Mouse (Mus musculus) cortical plate, adult 2 months (tissue): Measurements from ENCODE around the gene Tanc2. TPM values are rescaled to one million over a fixed set of nuclear protein-coding genes. Genes with fewer than 3 reads are reported as not detected.
A peak's percentile ranks its signal among the peaks of the same experiment; 100 is the strongest.

Experiments
- H3K27ac ChIP-seq: fragments of 200-500 bp; 2 replicates; pipeline ENCODE4 v1.5.1; 2012; ENCODE audit warnings: low read length, control low read depth, inconsistent platforms; ENCODE audit not compliant: insufficient read depth
- H3K4me1 ChIP-seq: fragments of 200-500 bp; 2 replicates; pipeline ENCODE4 v1.6.1; 2011; ENCODE audit warnings: low read length; ENCODE audit not compliant: control insufficient read depth, insufficient read depth
- H3K4me3 ChIP-seq: fragments of 200-500 bp; 2 replicates; pipeline ENCODE4 v1.5.1; 2011; ENCODE audit warnings: mild to moderate bottlenecking, low read length, control low read depth; ENCODE audit not compliant: insufficient read depth
- CTCF ChIP-seq: fragments of 200-500 bp; IDR thresholded peaks from 2 replicates; pipeline ENCODE4 v1.5.1; 2011; ENCODE audit warnings: mild to moderate bottlenecking, control low read depth, low read length; ENCODE audit not compliant: insufficient read depth; ENCODE audit errors: extremely low read depth
- POLR2A ChIP-seq: fragments of 200-500 bp; IDR thresholded peaks from 2 replicates; pipeline ENCODE4 v1.6.1; 2011; ENCODE audit warnings: mild to moderate bottlenecking, low read length, control low read depth; ENCODE audit not compliant: insufficient read depth; ENCODE audit errors: extremely low read depth
- polyA plus RNA-seq: library from polyadenylated mRNA; depleted of rRNA; stranded (reverse); fragments of >200 nt; gene quantifications from 2 replicates; pipeline ENCODE4 v1.2.3, GENCODE M21; 2012

Tanc2 gene
- polyA plus RNA-seq, 1 experiment: 58.5 TPM

DNA sequence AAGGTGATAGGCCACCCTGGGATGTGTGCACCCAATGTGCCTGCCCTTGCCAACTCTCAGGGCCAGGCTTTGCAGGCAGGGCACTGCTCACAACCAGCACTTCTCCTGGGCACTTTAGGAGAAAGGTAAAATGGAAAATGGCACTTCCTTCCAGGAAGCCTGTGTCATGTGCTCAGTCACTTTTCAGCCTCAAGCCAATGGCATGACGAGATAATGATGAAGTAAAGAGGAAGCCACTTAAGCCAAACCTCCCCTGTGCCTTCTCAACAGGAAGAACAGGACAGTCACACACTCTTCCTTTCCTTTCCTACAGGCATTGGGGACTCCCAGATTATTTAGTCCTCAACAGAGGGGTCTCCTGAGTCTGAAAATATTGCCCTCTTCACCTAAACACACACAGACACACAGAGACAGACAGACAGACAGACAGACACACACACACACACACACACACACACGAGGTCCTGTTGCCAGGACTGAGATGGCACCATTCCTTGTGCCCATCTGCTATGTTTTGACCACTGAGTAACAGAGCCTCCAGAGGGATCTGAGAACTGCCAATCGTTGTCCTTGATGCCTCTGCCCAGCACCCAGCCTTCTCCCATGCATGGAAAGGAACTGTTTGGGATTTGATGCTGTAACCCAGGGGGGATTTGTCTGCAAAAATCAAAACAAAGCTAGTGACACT is 330.5 kb downstream of the Tanc2 start:
- TF ChIP-seq CTCF (no peak), POLR2A (no peak)
- no peak overlapping the region for H3K4me3 ChIP-seq
- H3K4me1 ChIP-seq: no peaks in the 10 kb centered on the region
- H3K27ac ChIP-seq: no peak overlapping the region

DNA sequence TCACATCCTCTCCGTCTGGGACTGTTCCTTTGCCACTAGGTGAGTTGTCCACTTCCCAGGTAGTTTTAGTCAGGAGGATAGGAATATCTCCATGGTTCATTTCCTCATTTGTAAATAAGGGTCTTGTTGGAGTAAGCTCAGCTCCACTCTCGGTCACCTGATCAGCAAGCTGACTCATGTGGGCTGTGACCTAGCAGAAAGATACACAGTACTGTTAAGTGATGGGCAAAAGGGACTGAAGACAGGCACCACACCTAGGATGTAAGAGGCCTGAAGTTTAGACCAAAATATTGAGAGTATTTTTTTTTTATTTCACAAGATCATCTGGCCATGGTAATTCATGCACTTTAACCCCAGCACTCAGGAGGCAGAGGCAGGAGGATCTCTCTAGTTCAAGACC is 331.1 kb downstream of the Tanc2 start:
- H3K4me3 ChIP-seq: no peak overlapping the region
- H3K4me1 ChIP-seq: no peaks in the 10 kb centered on the region
- TF ChIP-seq CTCF (no peak), POLR2A (no peak)
- no peak overlapping the region for H3K27ac ChIP-seq

DNA sequence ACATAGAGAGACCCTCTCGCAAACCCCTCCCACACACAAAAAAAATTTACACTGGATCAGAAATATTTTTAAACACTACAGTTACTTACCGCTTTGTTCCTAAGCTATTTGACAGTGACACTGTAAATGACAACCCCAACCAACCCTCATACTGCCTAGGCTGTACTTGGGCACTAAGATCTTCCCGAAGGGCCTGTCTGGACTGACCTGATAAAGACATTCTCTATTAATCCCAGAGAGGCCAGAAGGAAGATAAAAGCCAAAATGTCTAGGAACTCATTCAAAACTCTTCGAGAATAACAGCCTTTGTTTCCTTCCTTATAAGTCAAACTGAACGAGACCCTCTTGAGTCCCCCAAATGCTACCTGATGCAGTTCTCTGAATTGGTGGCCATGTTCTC is 331.5 kb downstream of the Tanc2 start:
- Histone ChIP-seq H3K4me1 (no peaks in the 10 kb centered on the region), H3K4me3 (no peak overlapping the region), H3K27ac (no peak overlapping the region)
- no peak for TF ChIP-seq POLR2A
- no peak for TF ChIP-seq CTCF

DNA sequence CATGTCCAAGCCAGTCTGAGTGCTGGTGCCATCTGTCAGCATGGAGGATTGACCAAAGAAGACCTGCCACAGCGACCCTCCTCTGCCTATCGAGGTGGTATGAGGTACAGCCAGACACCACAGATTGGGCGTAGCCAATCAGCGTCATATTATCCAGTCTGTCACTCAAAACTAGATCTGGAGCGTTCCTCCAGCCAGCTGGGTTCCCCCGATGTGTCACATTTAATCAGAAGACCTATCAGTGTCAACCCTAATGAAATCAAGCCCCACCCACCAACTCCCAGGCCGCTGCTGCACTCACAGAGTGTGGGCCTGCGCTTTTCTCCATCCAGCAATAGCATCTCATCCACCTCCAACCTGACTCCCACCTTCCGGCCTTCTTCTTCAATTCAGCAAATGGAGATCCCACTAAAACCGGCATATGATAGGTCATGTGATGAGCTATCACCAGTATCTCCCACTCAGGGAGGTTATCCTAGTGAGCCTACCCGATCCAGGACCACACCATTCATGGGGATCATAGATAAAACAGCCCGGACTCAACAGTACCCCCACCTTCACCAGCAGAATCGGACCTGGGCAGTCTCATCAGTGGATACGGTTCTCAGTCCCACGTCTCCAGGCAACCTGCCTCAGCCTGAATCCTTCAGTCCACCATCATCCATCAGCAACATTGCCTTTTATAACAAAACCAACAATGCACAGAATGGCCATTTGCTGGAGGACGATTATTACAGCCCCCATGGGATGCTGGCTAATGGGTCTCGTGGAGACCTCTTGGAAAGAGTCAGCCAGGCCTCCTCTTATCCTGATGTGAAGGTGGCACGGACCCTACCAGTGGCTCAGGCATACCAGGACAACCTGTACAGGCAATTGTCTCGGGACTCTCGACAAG is 333.2 kb downstream of the Tanc2 start:
- Histone ChIP-seq H3K4me3 (no peak overlapping the region), H3K4me1 (no peaks in the 10 kb centered on the region), H3K27ac (no peak overlapping the region)
- TF ChIP-seq POLR2A: no peak
- TF ChIP-seq CTCF: no peak

DNA sequence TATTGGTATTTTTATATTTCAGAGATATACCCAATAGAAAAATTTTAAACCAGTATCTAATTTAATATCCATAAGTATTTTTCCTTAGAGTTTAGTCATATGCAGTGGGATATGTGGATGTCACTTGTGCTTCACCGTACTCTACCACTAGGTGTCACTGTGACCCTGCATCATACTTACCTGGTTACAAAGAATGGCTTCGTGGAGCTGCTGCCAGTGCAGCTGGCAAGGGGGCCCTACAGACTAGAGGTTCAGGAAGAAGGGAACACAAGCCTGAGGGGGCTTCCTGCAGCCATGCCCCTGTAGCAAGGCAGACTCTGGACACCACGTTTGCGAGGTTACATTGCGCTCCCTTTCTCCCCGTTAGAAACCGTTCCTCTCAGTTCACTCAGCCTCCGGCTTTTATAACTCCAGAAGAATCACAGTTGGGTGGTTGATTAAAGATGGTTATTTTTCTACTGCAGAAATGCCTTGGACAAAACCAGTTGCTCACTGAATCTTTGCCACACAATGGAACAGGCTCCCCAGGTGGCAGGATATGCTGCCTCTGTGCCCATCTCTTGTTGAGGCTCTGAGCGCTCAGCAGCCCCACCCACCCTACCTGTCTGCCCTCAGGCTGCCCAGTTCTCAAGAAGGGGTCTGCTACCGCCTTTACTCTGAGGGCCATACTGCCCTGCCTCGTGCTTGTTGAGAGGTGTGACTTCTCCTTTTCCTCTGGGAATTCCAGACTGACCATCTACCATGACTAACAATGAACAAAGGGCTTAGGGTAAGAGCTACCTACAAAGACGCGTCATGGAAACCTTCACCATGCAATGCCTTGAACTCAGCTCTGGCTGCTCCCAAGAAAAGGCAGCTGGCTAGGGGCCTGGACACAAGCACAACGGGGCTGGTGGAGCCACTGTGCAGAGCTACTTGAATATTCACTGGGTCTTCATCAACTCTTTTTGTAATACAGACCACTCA is 337.6 kb downstream of the Tanc2 start:
- Histone ChIP-seq H3K27ac (no peak overlapping the region), H3K4me3 (no peak overlapping the region), H3K4me1 (no peaks in the 10 kb centered on the region)
- TF ChIP-seq POLR2A (no peak), CTCF (peak; percentile 83)

DNA sequence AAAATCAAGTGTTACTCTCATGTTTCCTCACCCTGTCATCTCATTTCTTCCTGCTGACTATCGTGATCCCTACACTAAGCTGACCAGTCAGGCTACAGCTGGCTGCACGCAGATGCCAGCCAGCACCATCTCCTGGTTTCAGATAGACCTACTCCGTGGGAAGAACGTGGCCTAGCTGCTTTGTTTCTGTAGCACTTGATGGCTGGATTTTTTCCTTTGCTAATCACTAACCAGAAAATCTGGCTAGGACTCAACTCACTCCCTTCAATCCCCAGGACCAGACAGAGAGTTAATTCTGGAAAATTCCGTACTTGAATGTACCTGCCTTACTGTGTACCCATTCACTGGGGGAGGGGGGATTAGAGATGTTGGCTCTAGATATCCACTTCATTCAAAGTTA is 338.4 kb downstream of the Tanc2 start:
- Histone ChIP-seq H3K27ac (no peak overlapping the region), H3K4me1 (no peaks in the 10 kb centered on the region), H3K4me3 (no peak overlapping the region)
- TF ChIP-seq CTCF (no peak), POLR2A (no peak)

DNA sequence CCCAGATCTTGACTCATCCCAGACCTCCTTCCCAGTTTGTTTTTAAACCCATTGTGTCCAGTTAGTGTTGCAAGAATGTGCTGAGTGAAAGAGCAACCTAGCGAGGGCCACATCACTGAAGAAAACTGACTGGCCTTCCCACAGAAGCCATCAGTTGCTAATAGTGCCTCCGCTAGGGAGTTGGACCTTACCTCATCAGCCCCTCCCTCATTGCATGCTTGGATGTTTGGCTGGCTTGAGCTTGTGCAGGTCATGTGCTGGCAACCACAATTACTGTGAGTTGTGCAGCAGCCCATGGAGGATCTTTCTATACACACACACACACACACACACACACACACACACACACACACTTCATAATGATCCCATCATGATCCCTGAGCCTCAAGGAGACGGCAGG is 341.6 kb downstream of the Tanc2 start:
- Histone ChIP-seq H3K27ac (no peak overlapping the region), H3K4me1 (peaks cover under 1% of the 10 kb centered on the region; the same call in 1 of the 2 replicates)
- TF ChIP-seq CTCF (no peak), POLR2A (no peak)

DNA sequence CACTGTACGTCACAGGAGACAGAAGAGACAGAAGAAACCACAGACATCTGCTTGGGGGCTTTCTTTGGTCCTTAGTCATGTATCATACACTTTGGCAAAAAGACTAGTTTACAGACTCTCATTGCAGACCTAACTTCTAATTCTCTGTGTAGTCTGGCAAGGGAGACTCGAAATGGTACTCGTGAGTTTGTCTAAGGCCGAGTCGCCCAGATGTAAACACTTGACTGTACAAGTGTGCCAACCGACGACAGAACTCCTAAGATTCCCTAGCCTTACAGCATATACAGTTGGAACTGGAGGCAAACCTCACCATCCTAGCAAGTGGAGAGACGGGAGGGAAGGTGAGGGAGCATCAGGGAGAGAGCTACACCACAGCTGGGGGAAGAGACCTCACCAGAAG is 344.0 kb downstream of the Tanc2 start:
- TF ChIP-seq POLR2A (no peak), CTCF (no peak)
- no peak overlapping the region for H3K27ac ChIP-seq
- H3K4me1 ChIP-seq: peaks cover 2% of the 10 kb centered on the region; the same call in 1 of the 2 replicates
- H3K4me3 ChIP-seq: no peak overlapping the region

More for the DNA sequence above, 341.6 kb downstream of the Tanc2 start:
- no peak overlapping the region for H3K4me3 ChIP-seq

DNA sequence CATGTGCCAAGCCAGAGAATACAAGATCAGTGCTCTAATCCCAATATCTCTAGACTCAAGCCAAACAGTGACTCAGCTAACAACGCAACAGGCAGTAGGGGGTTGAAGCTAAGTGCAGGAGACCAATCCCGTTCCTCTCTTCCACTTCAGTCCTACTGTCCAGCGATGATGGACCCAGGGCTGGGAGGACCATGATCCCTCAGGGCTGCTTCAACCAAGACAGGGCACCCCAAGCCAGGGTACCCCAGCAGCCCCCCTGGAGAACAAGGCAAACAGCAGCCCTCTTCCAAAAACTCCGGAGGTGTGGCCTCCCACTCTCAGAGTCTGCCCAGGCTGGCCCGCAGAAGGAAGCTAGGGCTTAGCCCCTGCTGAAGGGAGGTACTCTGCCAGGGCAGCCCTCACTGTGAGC is 344.5 kb downstream of the Tanc2 start:
- peaks cover 2% of the 10 kb centered on the region; the same call in 1 of the 2 replicates for H3K4me1 ChIP-seq
- no peak overlapping the region for H3K27ac ChIP-seq
- no peak for TF ChIP-seq POLR2A
- no peak for TF ChIP-seq CTCF
- no peak overlapping the region for H3K4me3 ChIP-seq
